Mouse (Mus musculus) CH12.LX (cell line): ENCODE measurements at regions not wholly inside any gene's neighbourhood (a gene's known extent, or its start where the extent isn't known, plus 50 kb on each side); places are given as distances from the start of the nearest gene placed in this dataset.
"Not testable (repeated sequence)": the region's sequence is repeated elsewhere in the genome, so short reads cannot be mapped to it uniquely, and the experiment has no call there.

Source experiments
- DNase-seq: peaks from one replicate; pipeline ENCODE4 v3.0.0-alpha.2; 2013; ENCODE audit errors: extremely low read depth
- H3K27ac ChIP-seq: 2 replicates; pipeline ENCODE4 v1.5.1; 2012; ENCODE audit warnings: low read depth, mild to moderate bottlenecking, control low read depth, moderate library complexity; ENCODE audit not compliant: insufficient read depth
- H3K27me3 ChIP-seq: replicated peaks from 2 replicates; pipeline ENCODE3; 2012; ENCODE audit warnings: inconsistent platforms
- H3K36me3 ChIP-seq, 2 experiments: replicated peaks in 1 of 2; 2 replicates each; pipeline versions ENCODE3 to v1.6.1; 2012; ENCODE audit warnings: inconsistent platforms in 1 of 2, low read length in 1 of 2, mild to moderate bottlenecking in 1 of 2, mixed read lengths in 1 of 2, moderate library complexity in 1 of 2; ENCODE audit not compliant: control insufficient read depth in 1 of 2, insufficient read depth in 1 of 2
- H3K4me1 ChIP-seq, 2 experiments: 2 replicates each; pipeline ENCODE4 v1.6.1; 2012; ENCODE audit warnings: inconsistent platforms in 1 of 2, moderate library complexity in 1 of 2; ENCODE audit not compliant: insufficient read depth in 2 of 2, control insufficient read depth in 1 of 2
- H3K4me2 ChIP-seq: 2 replicates; pipeline ENCODE4 v1.6.1; 2012; ENCODE audit warnings: low read depth, mild to moderate bottlenecking, control low read depth; ENCODE audit not compliant: poor library complexity, insufficient read depth, severe bottlenecking
- H3K4me3 ChIP-seq, 3 experiments: fragments of 150-350 bp in 1 of 3; sonication (generic) in 1 of 3; replicated peaks in 1 of 3; 2 replicates each; pipeline versions ENCODE3 to v1.5.1; 2011 to 2012; ENCODE audit warnings: low read depth in 2 of 3, low read length in 2 of 3, mild to moderate bottlenecking in 2 of 3, moderate library complexity in 2 of 3, control low read depth in 1 of 3, improper control_type of control experiment in 1 of 3, inconsistent platforms in 1 of 3, mixed read lengths in 1 of 3; ENCODE audit not compliant: poor library complexity in 1 of 3
- H3K79me2 ChIP-seq: replicated peaks from 2 replicates; pipeline ENCODE4 v1.6.1; 2012; ENCODE audit warnings: mild to moderate bottlenecking, moderate library complexity; ENCODE audit not compliant: control insufficient read depth, poor library complexity, insufficient read depth, severe bottlenecking; ENCODE audit errors: extremely low read depth
- H3K9ac ChIP-seq: 2 replicates; pipeline ENCODE4 v1.6.1; 2012; ENCODE audit warnings: low read depth, mild to moderate bottlenecking, control low read depth, moderate library complexity; ENCODE audit not compliant: insufficient read depth
- H3K9me3 ChIP-seq: replicated peaks from 2 replicates; pipeline ENCODE3; 2012; ENCODE audit warnings: low read length, inconsistent platforms, mixed read lengths
- ETS1 ChIP-seq: conservative IDR thresholded peaks from 2 replicates; pipeline ENCODE4 v1.6.1; 2012; ENCODE audit warnings: low read depth, mild to moderate bottlenecking, inconsistent platforms, low read length, improper control_type of control experiment, moderate library complexity
- MYC ChIP-seq: IDR thresholded peaks from 2 replicates; pipeline ENCODE4 v1.6.1; 2011; ENCODE audit warnings: low read depth, mild to moderate bottlenecking, improper control_type of control experiment, low read length
- dilution Hi-C: fragments of 300-500 bp; cut with MboI; formaldehyde crosslinking; loops from 2 replicates; pipeline ENCODE4 v1.14.3; 2020; ENCODE audit warnings: low sequenced_read_pairs; ENCODE audit not compliant: extremely low pct_unique_long_range_greater_than_20kb, extremely low pct_ligation_motif_present
- in situ Hi-C: fragments of 300-500 bp; cut with MboI; formaldehyde crosslinking; loops from 3 replicates; pipeline ENCODE4 v1.14.3; 2019; ENCODE audit warnings: low sequenced_read_pairs, low pct_ligation_motif_present, low pct_unique_long_range_greater_than_20kb, mixed read lengths

GRCm38 (mm10) chr12:115671683-115672082 is 375.8 kb upstream of the Zfp386 start:
- dilution Hi-C loops, H3K27me3 ChIP-seq, H3K4me3 ChIP-seq, DNase-seq, H3K4me2 ChIP-seq, in situ Hi-C loops, H3K79me2 ChIP-seq, H3K36me3 ChIP-seq, H3K9ac ChIP-seq, H3K27ac ChIP-seq, H3K9me3 ChIP-seq, H3K4me1 ChIP-seq: not testable (repeated sequence)
- peak; percentile 51 for TF ChIP-seq ETS1

DNA sequence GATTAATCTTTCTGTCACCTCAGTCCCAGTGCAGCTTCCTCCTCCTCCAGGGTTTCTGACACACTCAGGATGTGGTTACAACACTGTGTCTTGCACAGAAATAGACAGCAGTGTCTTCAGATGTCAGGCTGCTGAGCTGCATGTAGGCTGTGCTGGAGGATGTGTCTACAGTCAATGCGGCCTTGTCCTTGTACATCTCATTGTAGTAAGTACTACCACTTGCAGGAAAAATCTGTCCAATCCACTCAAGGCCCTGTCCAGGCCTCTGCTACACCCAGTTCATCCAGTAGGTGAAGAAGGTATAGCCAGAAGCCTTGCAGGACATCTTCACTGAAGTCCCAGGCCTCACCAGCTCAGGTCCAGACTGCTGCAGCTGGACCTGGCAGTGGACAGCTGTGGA is 355.7 kb upstream of the Zfp386 start:
- Histone ChIP-seq H3K9me3 (no peaks in the 10 kb centered on the region), H3K9ac (no peak overlapping the region), H3K4me1 (no peaks in the 10 kb centered on the region), H3K4me2 (no peak overlapping the region), H3K27ac (no peak overlapping the region), H3K4me3 (no peak overlapping the region), H3K79me2 (no peaks in the 10 kb centered on the region), H3K36me3 (no peaks in the 10 kb centered on the region), H3K27me3 (no peaks in the 10 kb centered on the region)
- dilution Hi-C loops (no loop called here), in situ Hi-C loops (no loop called here)
- DNase-seq, result no peak
- no peak for TF ChIP-seq MYC

DNA sequence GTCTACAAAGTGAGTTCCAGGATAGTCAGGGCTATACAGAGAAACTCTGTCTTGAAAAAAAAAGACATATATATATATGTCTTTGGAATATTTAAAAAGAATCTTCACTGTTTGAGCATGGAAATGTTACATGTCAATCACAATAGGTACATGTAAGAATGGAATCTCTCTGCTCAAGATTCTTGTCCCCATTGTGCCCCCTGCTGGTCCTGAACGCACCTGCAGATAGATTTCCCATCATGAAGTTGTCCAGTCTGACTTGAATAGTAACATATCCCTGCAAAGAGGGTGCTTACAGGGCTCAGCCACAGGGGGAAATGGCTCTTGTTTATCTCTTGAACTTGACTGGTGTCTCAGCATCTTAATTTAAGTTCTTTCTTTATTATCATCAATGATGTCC is 337.7 kb upstream of the Zfp386 start:
- dilution Hi-C loops, H3K4me2 ChIP-seq, H3K27ac ChIP-seq, H3K27me3 ChIP-seq, H3K36me3 ChIP-seq, H3K4me1 ChIP-seq, H3K79me2 ChIP-seq, H3K9me3 ChIP-seq, DNase-seq, in situ Hi-C loops, H3K4me3 ChIP-seq, H3K9ac ChIP-seq: not testable (repeated sequence)

DNA sequence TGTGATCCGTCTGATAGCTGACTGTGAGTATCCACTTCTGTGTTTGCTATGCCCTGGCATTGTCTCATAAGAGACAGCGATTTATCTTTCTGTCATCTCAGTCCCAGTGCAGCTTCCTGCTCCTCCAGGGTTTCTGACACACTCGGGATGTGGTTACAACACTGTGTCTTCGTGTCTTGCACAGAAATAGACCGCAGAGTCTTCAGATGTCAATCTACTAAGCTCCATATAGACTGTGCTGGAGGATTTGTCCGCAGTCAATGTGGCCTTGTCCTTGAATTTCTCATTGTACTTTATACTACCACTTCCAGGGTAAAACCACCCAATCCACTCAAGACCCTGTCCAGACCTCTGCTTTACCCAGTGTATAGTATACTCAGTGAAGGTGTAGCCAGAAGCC is 305.5 kb upstream of the Zfp386 start:
- H3K9me3 ChIP-seq, H3K4me1 ChIP-seq, H3K4me3 ChIP-seq, H3K36me3 ChIP-seq, H3K4me2 ChIP-seq, H3K27me3 ChIP-seq, dilution Hi-C loops, DNase-seq, in situ Hi-C loops, H3K79me2 ChIP-seq, H3K9ac ChIP-seq, H3K27ac ChIP-seq: not testable (repeated sequence)
